Mouse (Mus musculus): Measurements from ENCODE around the gene Alpk1. TPM values are rescaled to one million over a fixed set of nuclear protein-coding genes. Genes with fewer than 3 reads are reported as not detected.
A peak's percentile ranks its signal among the peaks of the same experiment; 100 is the strongest.

Alpk1 gene
- polyA plus RNA-seq, 1 experiment from 2014 or later, result 0.64 TPM

- DNase-seq (ENCODE audit: low spot score) (no peak), ATAC-seq (ENCODE audit: insufficient read depth, low FRiP score, low TSS enrichment) (no peak)
- H3K27ac ChIP-seq (ENCODE audit: low read depth, low read length), result no peak overlapping the region
- H3K4me2 ChIP-seq (ENCODE audit: low read depth), result no peak overlapping the region
- no peak overlapping the region for H3K9ac ChIP-seq (ENCODE audit: low read length)
- peaks cover 2% of the 10 kb centered on the region for H3K36me3 ChIP-seq (ENCODE audit: control insufficient read depth, insufficient read depth, low read length)
- no peaks in the 10 kb centered on the region for H3K9me3 ChIP-seq (ENCODE audit: control insufficient read depth, low read length)
- no peaks in the 10 kb centered on the region for H3K4me1 ChIP-seq (ENCODE audit: control insufficient read depth, insufficient read depth, low read length)
- no peaks in the 10 kb centered on the region for H3K27me3 ChIP-seq (ENCODE audit: control insufficient read depth, insufficient read depth, low read length)
- WGBS, result 69% methylated on average over 7 of the region's 7 CpGs
- H3K4me3 ChIP-seq (ENCODE audit: low read depth, low read length), result no peak overlapping the region
These were observed 36.9 kb upstream of the Alpk1 start for GRCm38 (mm10) chr3:127817120-127817683.

GRCm38 (mm10) chr3:127809103-127809502 is 28.8 kb upstream of the Alpk1 start:
- no peak for ATAC-seq (ENCODE audit: insufficient read depth, low FRiP score, low TSS enrichment)

GRCm38 (mm10) chr3:127807846-127808245 is 27.5 kb upstream of the Alpk1 start:
- Histone ChIP-seq H3K4me1 (ENCODE audit: control insufficient read depth, insufficient read depth, low read length) (no peaks in the 10 kb centered on the region), H3K27me3 (ENCODE audit: control insufficient read depth, insufficient read depth, low read length) (no peaks in the 10 kb centered on the region), H3K36me3 (ENCODE audit: control insufficient read depth, insufficient read depth, low read length) (peaks cover 3% of the 10 kb centered on the region), H3K9ac (ENCODE audit: low read length) (no peak overlapping the region), H3K9me3 (ENCODE audit: control insufficient read depth, low read length) (no peaks in the 10 kb centered on the region), H3K4me3 (ENCODE audit: low read depth, low read length) (no peak overlapping the region), H3K4me2 (ENCODE audit: low read depth) (no peak overlapping the region), H3K27ac (ENCODE audit: low read depth, low read length) (no peak overlapping the region)
- ATAC-seq (ENCODE audit: insufficient read depth, low FRiP score, low TSS enrichment) (peak; percentile 50; the same call in 1 of the 2 replicates), DNase-seq (ENCODE audit: low spot score) (no peak)
- WGBS, result 43% methylated on average over 5 of the region's 5 CpGs

More at GRCm38 (mm10) chr3:127809103-127809502, 28.8 kb upstream of the Alpk1 start:
- H3K9me3 ChIP-seq (ENCODE audit: control insufficient read depth, low read length), result no peaks in the 10 kb centered on the region
- H3K36me3 ChIP-seq (ENCODE audit: control insufficient read depth, insufficient read depth, low read length), result peaks cover 3% of the 10 kb centered on the region
- H3K27ac ChIP-seq (ENCODE audit: low read depth, low read length), result no peak overlapping the region
- no peak for DNase-seq (ENCODE audit: low spot score)
- H3K4me3 ChIP-seq (ENCODE audit: low read depth, low read length), result no peak overlapping the region
- no peaks in the 10 kb centered on the region for H3K27me3 ChIP-seq (ENCODE audit: control insufficient read depth, insufficient read depth, low read length)
- H3K4me1 ChIP-seq (ENCODE audit: control insufficient read depth, insufficient read depth, low read length), result no peaks in the 10 kb centered on the region
- H3K9ac ChIP-seq (ENCODE audit: low read length), result no peak overlapping the region
- WGBS, result 91% methylated on average over 7 of the region's 7 CpGs
- no peak overlapping the region for H3K4me2 ChIP-seq (ENCODE audit: low read depth)

GRCm38 (mm10) chr3:127805991-127806390 is 25.7 kb upstream of the Alpk1 start:
- no peaks in the 10 kb centered on the region for H3K27me3 ChIP-seq (ENCODE audit: control insufficient read depth, insufficient read depth, low read length)
- no peak overlapping the region for H3K9ac ChIP-seq (ENCODE audit: low read length)
- H3K27ac ChIP-seq (ENCODE audit: low read depth, low read length), result no peak overlapping the region
- no peak for ATAC-seq (ENCODE audit: insufficient read depth, low FRiP score, low TSS enrichment)
- H3K9me3 ChIP-seq (ENCODE audit: control insufficient read depth, low read length), result no peaks in the 10 kb centered on the region
- H3K36me3 ChIP-seq (ENCODE audit: control insufficient read depth, insufficient read depth, low read length), result peaks cover 3% of the 10 kb centered on the region
- no peak overlapping the region for H3K4me3 ChIP-seq (ENCODE audit: low read depth, low read length)
- H3K4me1 ChIP-seq (ENCODE audit: control insufficient read depth, insufficient read depth, low read length), result no peaks in the 10 kb centered on the region
- H3K4me2 ChIP-seq (ENCODE audit: low read depth), result no peak overlapping the region
- 96% methylated on average over 6 of the region's 6 CpGs for WGBS
- no peak for DNase-seq (ENCODE audit: low spot score)

GRCm38 (mm10) chr3:127805071-127805470 is 24.7 kb upstream of the Alpk1 start:
- Histone ChIP-seq H3K4me1 (ENCODE audit: control insufficient read depth, insufficient read depth, low read length) (no peaks in the 10 kb centered on the region), H3K9me3 (ENCODE audit: control insufficient read depth, low read length) (no peaks in the 10 kb centered on the region), H3K27ac (ENCODE audit: low read depth, low read length) (no peak overlapping the region), H3K4me3 (ENCODE audit: low read depth, low read length) (no peak overlapping the region), H3K9ac (ENCODE audit: low read length) (no peak overlapping the region), H3K4me2 (ENCODE audit: low read depth) (no peak overlapping the region), H3K36me3 (ENCODE audit: control insufficient read depth, insufficient read depth, low read length) (peaks cover 3% of the 10 kb centered on the region), H3K27me3 (ENCODE audit: control insufficient read depth, insufficient read depth, low read length) (no peaks in the 10 kb centered on the region)
- 87% methylated on average over 12 of the region's 12 CpGs for WGBS
- DNase-seq (ENCODE audit: low spot score), result no peak
- ATAC-seq (ENCODE audit: insufficient read depth, low FRiP score, low TSS enrichment), result no peak

- peaks cover 3% of the 10 kb centered on the region for H3K36me3 ChIP-seq (ENCODE audit: control insufficient read depth, insufficient read depth, low read length)
- ATAC-seq (ENCODE audit: insufficient read depth, low FRiP score, low TSS enrichment) (no peak), DNase-seq (ENCODE audit: low spot score) (no peak)
- 83% methylated on average over 4 of the region's 4 CpGs for WGBS
- no peak overlapping the region for H3K4me3 ChIP-seq (ENCODE audit: low read depth, low read length)
- no peaks in the 10 kb centered on the region for H3K4me1 ChIP-seq (ENCODE audit: control insufficient read depth, insufficient read depth, low read length)
- H3K27me3 ChIP-seq (ENCODE audit: control insufficient read depth, insufficient read depth, low read length), result no peaks in the 10 kb centered on the region
- no peak overlapping the region for H3K4me2 ChIP-seq (ENCODE audit: low read depth)
- no peak overlapping the region for H3K27ac ChIP-seq (ENCODE audit: low read depth, low read length)
- no peak overlapping the region for H3K9ac ChIP-seq (ENCODE audit: low read length)
- H3K9me3 ChIP-seq (ENCODE audit: control insufficient read depth, low read length), result no peaks in the 10 kb centered on the region
These were observed 24.1 kb upstream of the Alpk1 start for GRCm38 (mm10) chr3:127804439-127804838.

GRCm38 (mm10) chr3:127802814-127803213 is 22.5 kb upstream of the Alpk1 start:
- H3K9ac ChIP-seq (ENCODE audit: low read length), result no peak overlapping the region
- no peak for ATAC-seq (ENCODE audit: insufficient read depth, low FRiP score, low TSS enrichment)

GRCm38 (mm10) chr3:127801162-127801561 is 20.8 kb upstream of the Alpk1 start:
- Histone ChIP-seq H3K9me3 (ENCODE audit: control insufficient read depth, low read length) (no peaks in the 10 kb centered on the region), H3K4me1 (ENCODE audit: control insufficient read depth, insufficient read depth, low read length) (no peaks in the 10 kb centered on the region), H3K9ac (ENCODE audit: low read length) (no peak overlapping the region), H3K4me2 (ENCODE audit: low read depth) (no peak overlapping the region), H3K4me3 (ENCODE audit: low read depth, low read length) (no peak overlapping the region), H3K27ac (ENCODE audit: low read depth, low read length) (no peak overlapping the region), H3K36me3 (ENCODE audit: control insufficient read depth, insufficient read depth, low read length) (no peaks in the 10 kb centered on the region), H3K27me3 (ENCODE audit: control insufficient read depth, insufficient read depth, low read length) (no peaks in the 10 kb centered on the region)
- 91% methylated on average over 8 of the region's 8 CpGs for WGBS
- no peak for DNase-seq (ENCODE audit: low spot score)
- ATAC-seq (ENCODE audit: insufficient read depth, low FRiP score, low TSS enrichment), result no peak

More at GRCm38 (mm10) chr3:127802814-127803213, 22.5 kb upstream of the Alpk1 start:
- H3K4me3 ChIP-seq (ENCODE audit: low read depth, low read length), result no peak overlapping the region
- no peaks in the 10 kb centered on the region for H3K4me1 ChIP-seq (ENCODE audit: control insufficient read depth, insufficient read depth, low read length)
- DNase-seq (ENCODE audit: low spot score), result no peak
- no peaks in the 10 kb centered on the region for H3K27me3 ChIP-seq (ENCODE audit: control insufficient read depth, insufficient read depth, low read length)
- H3K36me3 ChIP-seq (ENCODE audit: control insufficient read depth, insufficient read depth, low read length), result no peaks in the 10 kb centered on the region
- WGBS, result 58% methylated on average over 8 of the region's 8 CpGs
- no peaks in the 10 kb centered on the region for H3K9me3 ChIP-seq (ENCODE audit: control insufficient read depth, low read length)
- H3K27ac ChIP-seq (ENCODE audit: low read depth, low read length), result no peak overlapping the region
- H3K4me2 ChIP-seq (ENCODE audit: low read depth), result no peak overlapping the region

- Histone ChIP-seq H3K9ac (ENCODE audit: low read length) (no peak overlapping the region), H3K4me1 (ENCODE audit: control insufficient read depth, insufficient read depth, low read length) (no peaks in the 10 kb centered on the region), H3K27me3 (ENCODE audit: control insufficient read depth, insufficient read depth, low read length) (no peaks in the 10 kb centered on the region), H3K4me3 (ENCODE audit: low read depth, low read length) (no peak overlapping the region), H3K4me2 (ENCODE audit: low read depth) (no peak overlapping the region), H3K36me3 (ENCODE audit: control insufficient read depth, insufficient read depth, low read length) (no peaks in the 10 kb centered on the region), H3K9me3 (ENCODE audit: control insufficient read depth, low read length) (no peaks in the 10 kb centered on the region), H3K27ac (ENCODE audit: low read depth, low read length) (no peak overlapping the region)
- DNase-seq (ENCODE audit: low spot score) (no peak), ATAC-seq (ENCODE audit: insufficient read depth, low FRiP score, low TSS enrichment) (no peak)
- WGBS, result 97% methylated on average over 7 of the region's 7 CpGs
These were observed 15.9 kb upstream of the Alpk1 start for GRCm38 (mm10) chr3:127796271-127796670.
